Mouse (Mus musculus) layer of hippocampus, adult 2 months (tissue): Measurements from ENCODE around the gene Tmem178b. TPM values are rescaled to one million over a fixed set of nuclear protein-coding genes. Genes with fewer than 3 reads are reported as not detected.

Experiments
- DNase-seq, 2 experiments: peaks; one replicate each; pipeline ENCODE4 v3.0.0; 2022; ENCODE audit warnings: low spot score in 2 of 2
- H3K27ac ChIP-seq: fragments of 200-600 bp; 2 replicates; pipeline ENCODE4 v1.8.1; 2022
- H3K4me3 ChIP-seq: fragments of 200-600 bp; 2 replicates; pipeline ENCODE4 v1.8.1; 2022; ENCODE audit warnings: mild to moderate bottlenecking
- CTCF ChIP-seq: fragments of 200-600 bp; conservative IDR thresholded peaks from 2 replicates; pipeline ENCODE4 v1.8.1; 2022; ENCODE audit warnings: antibody characterized with exemption, mild to moderate bottlenecking, moderate library complexity
- long read RNA-seq, 2 experiments: library from polyadenylated mRNA; stranded (forward); transcript quantifications; one replicate each; pipeline ENCODE4 v2.0.0; 2021; ENCODE audit warnings: borderline mapping rate in 2 of 2
- total RNA-seq, 2 experiments: library from RNA; stranded (reverse); gene quantifications; 2 replicates each; pipeline ENCODE4 v1.2.3; 2021

Gene Tmem178b
- 100 to 1,000 TPM; 169 to 170 TPM for total RNA-seq
- long read RNA-seq, experiment 1, full-length matches to known transcripts: 17 of 18 reads
- long read RNA-seq, experiment 1, partial matches to known transcripts: 1 of 18 reads
- long read RNA-seq, experiment 1, other reads (novel, unspliced or antisense): 0 of 18 reads
- long read RNA-seq, experiment 2, full-length matches to known transcripts: 19 of 21 reads
- long read RNA-seq, experiment 2, partial matches to known transcripts: 1 of 21 reads
- long read RNA-seq, experiment 2, other reads (novel, unspliced or antisense): 1 of 21 reads

- no peak for TF ChIP-seq CTCF
- Histone ChIP-seq H3K4me3 (peak within 1 kb of the TSS; percentile 86), H3K27ac (peak within 1 kb of the TSS; percentile 98)
- DNase-seq: peak in 1 of 2 experiments; percentile 23
These were observed at the start of gene Tmem178b for GRCm38 (mm10) chr6:39872901-39873591. Gene Tmem178b, plus strand, starts transcription at chr6:39873271.

DNA sequence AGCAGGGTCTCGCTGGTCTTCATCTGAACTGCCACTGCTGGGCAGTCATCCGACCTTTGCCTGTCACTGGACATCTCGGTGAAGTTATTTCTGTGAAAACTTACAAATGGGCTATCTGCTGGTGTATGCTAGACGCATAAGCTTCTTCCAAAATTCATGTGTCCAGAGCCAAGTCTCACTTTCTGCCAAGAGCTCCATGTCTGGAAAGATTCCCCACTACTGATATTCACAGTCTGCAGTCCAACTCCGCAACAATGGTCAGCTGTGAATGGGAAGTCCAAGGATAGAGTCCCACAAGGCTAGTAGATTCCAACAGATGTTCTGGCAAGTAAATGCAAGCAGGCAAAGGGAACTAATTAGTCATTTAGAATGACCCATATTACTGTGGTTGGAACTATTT, 44.3 kb upstream of the Tmem178b start:
- Histone ChIP-seq H3K27ac (no peak overlapping the region), H3K4me3 (no peak overlapping the region)
- TF ChIP-seq CTCF: no peak
- no peak for DNase-seq

GRCm38 (mm10) chr6:39843698-39844342, 29.3 kb upstream of the Tmem178b start:
- no peak for TF ChIP-seq CTCF
- Histone ChIP-seq H3K27ac (no peak overlapping the region), H3K4me3 (no peak overlapping the region)
- no peak for DNase-seq

- H3K4me3 ChIP-seq: no peak overlapping the region
- no peak for DNase-seq
- no peak overlapping the region for H3K27ac ChIP-seq
- TF ChIP-seq CTCF: no peak
These were observed 25.5 kb upstream of the Tmem178b start for GRCm38 (mm10) chr6:39847538-39847937.

DNA sequence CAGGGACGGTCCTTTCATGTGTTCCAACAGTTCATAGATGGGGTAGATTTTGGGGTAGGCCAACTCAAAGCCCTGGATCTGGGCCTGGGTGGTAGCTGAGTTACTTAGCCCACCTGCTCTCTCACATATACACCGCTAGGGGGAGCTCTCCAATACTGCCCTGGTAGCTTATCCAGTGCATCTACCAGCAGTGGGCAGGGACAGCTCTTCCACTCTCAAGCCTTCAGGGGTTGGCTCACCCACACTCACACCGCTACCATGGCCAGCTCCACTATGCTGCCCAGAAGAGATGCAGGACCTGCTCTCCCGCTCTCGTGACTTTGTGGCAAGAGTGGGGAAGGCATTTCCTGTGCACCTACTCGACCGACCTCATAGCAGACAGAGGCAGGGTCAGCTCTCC, 24.3 kb upstream of the Tmem178b start:
- no peak overlapping the region for H3K4me3 ChIP-seq
- TF ChIP-seq CTCF: peak; percentile 76
- peak in 1 of 2 experiments; percentile 15 for DNase-seq

DNA sequence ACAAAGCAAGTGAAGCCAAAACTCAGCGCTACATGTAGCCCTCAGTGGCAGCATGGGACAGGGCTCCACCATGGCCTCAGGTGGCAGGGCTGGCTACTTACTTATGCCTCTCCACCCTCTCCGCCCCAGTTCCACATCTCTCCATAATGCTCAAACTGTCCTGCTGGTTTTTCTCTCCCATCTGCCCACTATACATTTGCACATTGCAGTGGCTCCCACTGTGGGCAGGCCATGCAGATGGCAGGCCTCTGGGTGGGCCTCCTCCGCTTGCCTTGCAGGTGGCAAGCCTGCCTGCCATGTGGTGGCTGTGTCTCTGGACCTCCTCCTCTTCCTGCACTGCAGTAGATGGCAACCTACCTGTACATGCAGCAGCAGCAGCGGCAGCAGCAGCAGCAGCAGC, 23.4 kb upstream of the Tmem178b start:
- Histone ChIP-seq H3K27ac (no peak overlapping the region), H3K4me3 (no peak overlapping the region)
- TF ChIP-seq CTCF: no peak
- DNase-seq: no peak

More for the DNA sequence above, 24.3 kb upstream of the Tmem178b start:
- H3K27ac ChIP-seq: no peak overlapping the region

- DNase-seq: peak; percentile 63 to 72
- Histone ChIP-seq H3K27ac (peak overlapping the region; percentile 98), H3K4me3 (peak overlapping the region; percentile 86)
- TF ChIP-seq CTCF: peak; percentile 75
These were observed 2.6 kb upstream of the Tmem178b start for GRCm38 (mm10) chr6:39870271-39871135.

DNA sequence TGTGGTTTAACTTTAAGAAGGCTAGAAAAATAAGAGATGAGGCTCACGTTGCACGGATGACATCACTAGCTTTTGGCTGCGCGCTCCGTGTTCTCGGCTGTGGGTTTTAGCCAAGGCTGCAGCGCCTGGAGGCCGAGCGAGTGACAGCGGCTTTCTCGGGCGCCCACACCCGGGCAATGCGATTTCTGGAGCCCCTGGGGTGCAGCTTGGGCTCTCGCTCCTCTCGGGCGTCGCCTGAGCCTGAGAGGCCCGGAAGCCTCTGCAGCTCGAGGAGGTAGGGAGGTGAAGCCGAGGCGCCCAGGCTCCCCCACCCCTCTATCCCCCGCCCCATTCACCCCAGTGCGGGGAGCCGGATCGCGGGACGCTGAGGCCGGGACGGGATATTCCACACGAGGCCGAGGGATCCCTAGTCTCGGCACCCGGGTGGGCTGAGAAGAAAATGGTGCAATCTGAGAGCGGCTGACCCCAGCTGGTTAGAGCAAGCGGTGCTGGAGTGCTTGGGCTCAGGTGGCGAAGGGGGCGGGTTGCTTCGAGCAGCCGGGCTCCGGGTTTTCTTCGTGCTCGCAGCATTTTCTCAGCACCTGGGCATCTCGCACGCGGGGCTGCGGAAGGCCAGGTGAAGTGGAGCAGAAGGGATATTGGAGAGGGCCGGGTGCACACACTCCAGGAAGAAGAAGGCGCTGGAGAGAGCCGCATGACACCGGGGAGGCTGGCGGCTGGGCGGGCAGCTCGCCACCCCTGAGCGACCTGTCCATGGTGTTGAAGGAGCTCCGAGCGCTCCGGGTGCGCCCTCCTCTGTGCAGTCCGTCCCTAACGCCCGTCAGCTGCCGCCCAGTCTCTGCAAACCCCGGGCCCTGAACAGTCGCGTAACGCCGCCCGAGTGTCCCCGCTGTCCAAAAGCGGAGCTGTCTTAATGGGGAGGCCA, 1.4 kb upstream of the Tmem178b start:
- peak; percentile 35; the same call in 1 of the 2 replicates for TF ChIP-seq CTCF
- Histone ChIP-seq H3K27ac (peak overlapping the region; percentile 98), H3K4me3 (peak overlapping the region; percentile 86)
- DNase-seq: peak; percentile 83 to 89

GRCm38 (mm10) chr6:39872306-39872900, 668 bp upstream of the Tmem178b start:
- H3K27ac ChIP-seq: peak overlapping the region; percentile 98
- H3K4me3 ChIP-seq: peak overlapping the region; percentile 86
- DNase-seq: no peak
- TF ChIP-seq CTCF: no peak

- TF ChIP-seq CTCF: no peak
- peak in 1 of 2 experiments; percentile 14 for DNase-seq
- Histone ChIP-seq H3K4me3 (peak overlapping the region; percentile 86), H3K27ac (peak overlapping the region; percentile 47; the same call in 1 of the 2 replicates)
These were observed 2.1 kb downstream of the Tmem178b start for GRCm38 (mm10) chr6:39875186-39875585.

DNA sequence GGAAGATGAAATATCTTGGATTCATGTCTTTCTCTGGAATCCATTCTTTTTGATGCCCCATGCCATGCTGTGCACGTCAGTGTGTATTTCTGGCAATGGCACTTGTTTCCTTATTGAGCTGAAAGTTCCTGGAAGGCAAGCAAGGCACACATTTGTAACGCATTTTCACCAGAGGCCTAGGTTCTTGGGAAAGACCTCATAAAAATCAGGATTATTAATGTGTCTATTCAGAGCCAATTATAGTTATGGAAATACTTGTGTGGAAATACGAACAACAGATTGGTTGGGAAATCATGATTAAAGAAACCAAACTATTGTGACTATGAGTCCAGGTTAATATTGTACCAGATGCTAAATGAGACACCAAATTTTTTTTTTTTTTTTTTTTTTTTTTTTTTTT, 3.4 kb downstream of the Tmem178b start:
- Histone ChIP-seq H3K27ac (no peak overlapping the region), H3K4me3 (no peak overlapping the region)
- no peak for DNase-seq
- TF ChIP-seq CTCF: no peak
